Mouse (Mus musculus) neural tube, embryonic 12.5 days (tissue): ENCODE results near the gene Dnajc9. TPM values are rescaled to one million over a fixed set of nuclear protein-coding genes. Genes with fewer than 3 reads are reported as not detected.

ENCODE experiments used
- ATAC-seq: fragments of 200-750 bp; cut with Nextera tagmentation; 2 replicates; pipeline ENCODE4 v1.8.0; 2017; ENCODE audit warnings: low read depth, mild to moderate bottlenecking, moderate TSS enrichment, moderate library complexity; ENCODE audit not compliant: low FRiP score
- H3K27ac ChIP-seq: fragments of 300-500 bp; sonication (generic); 2 replicates; pipeline ENCODE4 v1.5.1; 2016
- H3K27me3 ChIP-seq: fragments of 300-500 bp; sonication (generic); replicated peaks from 2 replicates; pipeline ENCODE4 v1.6.1; 2016; ENCODE audit warnings: mild to moderate bottlenecking
- H3K36me3 ChIP-seq: fragments of 300-500 bp; sonication (generic); 2 replicates; pipeline ENCODE4 v1.6.1; 2016; ENCODE audit warnings: mild to moderate bottlenecking
- H3K4me1 ChIP-seq: fragments of 300-500 bp; sonication (generic); 2 replicates; pipeline ENCODE4 v1.6.1; 2016
- H3K4me2 ChIP-seq: fragments of 300-500 bp; sonication (generic); replicated peaks from 2 replicates; pipeline ENCODE4 v1.6.1; 2016; ENCODE audit warnings: mild to moderate bottlenecking
- H3K4me3 ChIP-seq: fragments of 300-500 bp; sonication (generic); 2 replicates; pipeline ENCODE4 v1.5.1; 2016
- H3K9ac ChIP-seq: fragments of 300-500 bp; sonication (generic); 2 replicates; pipeline ENCODE4 v1.6.1; 2016; ENCODE audit warnings: mild to moderate bottlenecking
- H3K9me3 ChIP-seq: fragments of 300-500 bp; sonication (generic); 2 replicates; pipeline ENCODE4 v1.6.1; 2016; ENCODE audit warnings: mild to moderate bottlenecking
- whole genome bisulfite sequencing: fragments of 180-500 bp; shearing (Covaris S2); methylation state at CpG from one replicate; pipeline ENCODE4 v1.1.7; 2016; 5-methylcytosine and 5-hydroxymethylcytosine counted together
- polyA plus RNA-seq: library from polyadenylated mRNA; unstranded; fragments of >200 nt; fragmentation: Nextera tagmentation; extraction: Ambion mirVana; gene quantifications from 2 replicates; pipeline ENCODE4 v1.2.1, GENCODE M21; 2016

Gene Dnajc9
- polyA plus RNA-seq: 170 and 171 TPM in 2 replicates

DNA sequence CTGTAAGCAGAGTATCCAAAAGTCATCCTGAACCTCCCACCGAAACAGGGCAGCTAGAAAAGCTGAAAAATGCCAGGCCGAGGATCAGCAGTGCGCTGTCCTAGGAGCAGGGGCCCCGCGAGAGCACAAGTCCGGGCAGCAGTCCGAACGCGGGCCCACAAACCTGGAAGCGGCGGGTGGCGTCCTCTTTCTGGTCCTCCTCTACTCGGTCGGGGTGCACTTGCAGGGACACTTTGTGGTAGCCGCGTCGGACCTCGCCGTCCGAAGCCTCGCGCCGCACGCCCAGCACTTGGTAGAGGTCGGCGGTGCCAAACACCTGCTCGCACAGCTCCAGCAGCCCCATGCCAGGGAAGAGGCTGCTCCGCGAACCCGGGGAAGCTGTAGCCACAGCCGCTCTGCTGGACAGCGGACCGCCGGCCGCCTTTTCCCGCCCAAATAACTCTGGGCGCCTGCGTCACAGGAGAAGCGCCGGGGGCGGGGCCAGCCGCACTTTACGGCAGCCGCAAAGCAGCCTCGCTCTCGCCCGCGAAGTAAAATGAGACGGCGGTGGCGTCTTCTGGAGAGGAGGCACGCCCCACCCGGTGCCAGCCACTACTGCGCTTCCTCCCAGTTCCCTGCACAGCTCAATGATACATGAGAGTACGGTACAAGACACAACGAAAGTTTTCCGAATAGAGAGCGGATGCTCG is at the start of gene Dnajc9:
Dnajc9 (minus strand) TSS at position 470 of the 689 bp plus-strand sequence.
- ATAC-seq: peak; percentile 65
- Histone ChIP-seq H3K4me1 (peaks cover 33% of the 10 kb centered on the region), H3K4me3 (peak within 1 kb of the TSS; percentile 78), H3K4me2 (peak within 1 kb of the TSS; percentile 90), H3K9me3 (no peaks in the 10 kb centered on the region), H3K27me3 (no peaks in the 10 kb centered on the region), H3K36me3 (peaks cover 41% of the 10 kb centered on the region), H3K9ac (peak within 1 kb of the TSS; percentile 79), H3K27ac (0 out of 2 replicates have a peak within 1 kb of the TSS, but pooled peaks have one; percentile 42)
- WGBS: under 1% methylated on average over 59 of the region's 59 CpGs

DNA sequence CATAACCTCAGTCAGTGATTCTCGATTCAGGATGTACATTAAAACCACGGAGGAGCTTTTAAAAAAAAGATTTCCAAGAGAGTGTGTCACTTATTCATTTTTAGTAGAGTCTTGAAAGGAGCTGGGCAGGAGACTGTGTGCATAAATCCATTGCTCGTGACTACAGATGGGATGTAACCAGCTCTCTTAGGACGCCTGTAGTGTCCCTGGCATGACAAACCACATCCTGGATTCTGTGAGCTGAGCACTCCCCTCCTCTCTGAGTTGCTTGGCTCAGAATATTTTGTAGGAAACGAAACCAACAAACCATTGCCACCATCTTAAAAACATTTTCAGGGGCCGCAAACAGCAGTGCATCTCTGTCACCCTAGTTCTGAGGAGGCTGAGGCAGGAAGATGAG is 48.3 kb upstream of the Dnajc9 start:
- no peak for ATAC-seq
- H3K4me1 ChIP-seq: no peaks in the 10 kb centered on the region
- 76% methylated on average over 6 of the region's 6 CpGs for WGBS
- H3K4me3 ChIP-seq: no peak overlapping the region
- H3K4me2 ChIP-seq: no peak overlapping the region
- H3K27me3 ChIP-seq: no peaks in the 10 kb centered on the region
- H3K9me3 ChIP-seq: no peaks in the 10 kb centered on the region
- H3K36me3 ChIP-seq: no peaks in the 10 kb centered on the region
- H3K27ac ChIP-seq: no peak overlapping the region
- no peak overlapping the region for H3K9ac ChIP-seq

DNA sequence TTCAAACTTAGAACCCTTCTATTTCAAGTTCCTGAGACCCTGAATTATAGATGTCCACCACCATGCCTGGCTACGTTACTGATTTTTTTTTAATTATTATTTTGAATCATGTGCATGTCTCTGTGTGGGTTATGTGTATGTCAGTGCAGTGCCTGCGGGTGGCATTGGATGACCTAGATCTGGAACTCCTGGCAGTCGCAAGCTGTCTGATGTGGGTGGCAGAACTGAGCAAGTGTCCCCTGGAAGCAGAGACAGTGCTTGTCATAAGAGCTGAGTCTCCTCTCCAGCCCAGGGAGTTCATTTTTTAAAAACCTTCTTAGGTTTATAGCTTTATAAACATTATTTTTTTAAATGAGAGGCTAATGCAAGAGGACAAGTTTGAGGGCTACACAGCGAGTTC is 43.7 kb upstream of the Dnajc9 start:
- Histone ChIP-seq H3K36me3 (no peaks in the 10 kb centered on the region), H3K27ac (no peak overlapping the region), H3K4me2 (no peak overlapping the region), H3K4me3 (no peak overlapping the region), H3K9ac (no peak overlapping the region), H3K4me1 (no peaks in the 10 kb centered on the region), H3K27me3 (no peaks in the 10 kb centered on the region), H3K9me3 (no peaks in the 10 kb centered on the region)
- WGBS: 92% methylated on average over 4 of the region's 4 CpGs
- no peak for ATAC-seq

DNA sequence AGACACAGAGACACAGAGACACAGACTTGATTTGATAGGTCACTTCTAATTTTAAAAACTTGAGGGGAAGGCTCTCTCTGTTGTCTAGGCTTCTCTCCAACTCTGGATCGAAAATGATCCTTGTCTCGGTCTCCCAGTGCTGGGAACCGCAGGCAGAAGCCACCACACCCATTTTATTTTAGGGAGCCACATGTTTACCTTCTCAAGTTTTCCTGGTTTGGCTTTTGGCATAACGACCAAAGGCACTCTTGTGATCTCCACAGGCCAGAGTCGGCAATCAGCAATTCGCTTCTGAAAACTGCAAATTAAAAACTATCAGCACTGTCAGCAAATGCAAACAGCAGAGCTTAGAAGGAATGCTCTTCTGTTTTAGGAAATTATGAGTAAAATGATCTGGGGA is 43.0 kb upstream of the Dnajc9 start:
- no peaks in the 10 kb centered on the region for H3K4me1 ChIP-seq
- H3K4me2 ChIP-seq: no peak overlapping the region
- no peaks in the 10 kb centered on the region for H3K9me3 ChIP-seq
- no peaks in the 10 kb centered on the region for H3K27me3 ChIP-seq
- H3K4me3 ChIP-seq: no peak overlapping the region
- ATAC-seq: no peak
- no peak overlapping the region for H3K27ac ChIP-seq
- H3K9ac ChIP-seq: no peak overlapping the region
- 86% methylated on average over 6 of the region's 6 CpGs for WGBS
- H3K36me3 ChIP-seq: no peaks in the 10 kb centered on the region

DNA sequence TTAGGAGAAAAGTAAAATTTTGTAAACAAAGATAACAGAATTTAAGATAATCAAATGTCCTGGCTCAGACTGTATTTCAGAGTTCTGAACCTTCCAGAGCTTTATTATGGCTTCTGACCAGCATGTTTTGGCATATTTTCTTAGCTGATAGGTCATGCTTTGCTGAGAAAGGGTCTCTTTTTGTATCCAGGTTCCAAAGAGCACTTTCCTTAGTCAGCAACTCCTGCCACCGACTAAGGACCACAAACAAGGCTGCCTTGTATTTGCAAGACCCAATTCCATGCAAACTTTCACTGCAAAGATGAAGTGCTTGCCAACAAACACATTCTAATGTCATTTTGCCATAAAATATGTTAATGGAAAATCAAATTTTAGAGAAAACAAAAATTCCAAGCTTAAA is 41.1 kb upstream of the Dnajc9 start:
- 63% methylated on average over 1 of the region's 1 CpGs for WGBS
- no peak for ATAC-seq
- Histone ChIP-seq H3K4me2 (no peak overlapping the region), H3K9me3 (no peaks in the 10 kb centered on the region), H3K4me1 (no peaks in the 10 kb centered on the region), H3K27me3 (no peaks in the 10 kb centered on the region), H3K4me3 (no peak overlapping the region), H3K36me3 (no peaks in the 10 kb centered on the region), H3K9ac (no peak overlapping the region), H3K27ac (no peak overlapping the region)

DNA sequence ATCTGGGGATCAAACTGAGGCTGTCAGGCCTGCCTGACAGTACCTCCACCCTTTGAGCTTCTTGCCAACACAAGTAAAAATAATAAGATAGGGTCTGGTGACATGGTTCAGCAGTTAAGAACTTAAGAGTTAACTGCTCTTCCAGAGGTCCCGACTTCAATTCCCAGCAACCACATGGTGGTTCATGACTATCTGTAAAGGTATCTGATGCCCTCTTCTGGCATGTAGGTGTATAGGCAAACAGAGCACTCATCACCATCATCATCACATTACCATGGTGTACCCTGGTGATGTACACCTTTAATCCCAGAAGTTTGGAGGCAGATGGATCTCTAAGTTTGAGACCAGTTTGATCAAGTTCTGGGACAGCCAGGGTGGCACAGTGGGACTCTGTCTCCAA is 39.9 kb upstream of the Dnajc9 start:
- Histone ChIP-seq H3K4me3 (no peak overlapping the region), H3K4me2 (no peak overlapping the region), H3K27ac (no peak overlapping the region), H3K36me3 (no peaks in the 10 kb centered on the region), H3K27me3 (no peaks in the 10 kb centered on the region), H3K9ac (no peak overlapping the region), H3K4me1 (no peaks in the 10 kb centered on the region), H3K9me3 (no peaks in the 10 kb centered on the region)
- WGBS: 38% methylated on average over 1 of the region's 1 CpGs
- no peak for ATAC-seq

DNA sequence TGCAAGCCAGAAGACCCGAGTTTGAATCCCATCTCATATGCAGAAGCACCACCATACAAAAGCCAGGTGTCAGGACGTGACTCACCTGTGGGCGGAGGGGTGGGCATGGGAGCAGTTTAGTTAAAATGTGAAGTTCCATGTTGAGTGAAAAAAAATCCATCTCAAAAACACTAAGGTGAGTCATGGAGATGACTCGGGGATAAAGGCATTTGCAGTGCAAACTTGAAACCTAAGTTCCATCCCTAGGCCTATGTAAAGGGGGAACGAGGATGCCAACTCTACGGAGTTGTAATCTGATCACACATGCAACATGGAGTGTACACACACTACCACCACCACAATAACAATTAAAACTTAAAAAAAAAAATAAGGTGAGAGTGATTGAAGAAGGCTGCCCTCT is 34.3 kb upstream of the Dnajc9 start:
- 87% methylated on average over 6 of the region's 6 CpGs for WGBS
- H3K36me3 ChIP-seq: no peaks in the 10 kb centered on the region
- no peak overlapping the region for H3K27ac ChIP-seq
- H3K4me3 ChIP-seq: no peak overlapping the region
- no peaks in the 10 kb centered on the region for H3K9me3 ChIP-seq
- H3K4me1 ChIP-seq: no peaks in the 10 kb centered on the region
- H3K4me2 ChIP-seq: no peak overlapping the region
- ATAC-seq: no peak
- no peaks in the 10 kb centered on the region for H3K27me3 ChIP-seq
- H3K9ac ChIP-seq: no peak overlapping the region

DNA sequence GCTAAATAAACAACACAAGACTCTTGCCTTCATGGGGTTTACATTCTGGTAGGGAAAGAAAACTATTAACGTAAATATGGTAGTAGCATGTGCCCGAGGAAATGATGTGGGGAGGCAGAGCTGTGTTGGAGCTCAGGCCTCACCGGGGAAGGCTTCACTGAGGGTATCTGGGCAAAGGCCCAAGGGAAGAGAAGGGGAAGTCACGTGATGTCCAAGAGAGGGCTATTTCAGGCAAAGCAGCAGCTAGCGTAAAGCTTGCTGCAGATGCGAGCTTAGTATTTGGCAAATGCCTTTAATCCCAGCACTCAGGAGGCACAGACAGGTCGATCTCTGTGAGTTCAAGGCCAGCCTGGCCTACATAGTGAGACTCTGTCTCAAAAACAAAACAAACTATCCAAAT is 33.5 kb upstream of the Dnajc9 start:
- Histone ChIP-seq H3K36me3 (no peaks in the 10 kb centered on the region), H3K27me3 (no peaks in the 10 kb centered on the region), H3K4me2 (no peak overlapping the region), H3K4me3 (no peak overlapping the region), H3K27ac (no peak overlapping the region), H3K9me3 (no peaks in the 10 kb centered on the region), H3K4me1 (no peaks in the 10 kb centered on the region), H3K9ac (no peak overlapping the region)
- ATAC-seq: no peak
- WGBS: 79% methylated on average over 7 of the region's 7 CpGs

DNA sequence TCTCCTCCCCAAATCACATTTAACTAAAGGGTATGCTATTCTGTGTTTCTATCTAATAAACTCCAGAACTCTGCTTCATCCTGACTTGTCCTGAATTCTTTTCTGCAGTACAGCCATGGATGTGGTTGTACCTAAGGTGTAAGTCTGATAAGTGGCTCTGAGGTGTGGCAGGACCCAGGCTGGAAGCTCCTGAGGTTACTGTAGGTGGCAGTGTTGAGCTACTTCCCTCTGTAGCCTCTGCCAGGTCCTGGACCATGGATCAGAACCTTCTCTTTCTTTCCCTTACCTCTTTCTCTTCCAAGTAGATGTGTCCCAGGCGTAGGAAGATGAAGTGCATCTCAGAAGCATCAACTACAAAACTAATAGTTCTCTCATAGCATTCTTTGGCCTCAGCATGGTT is 11.4 kb upstream of the Dnajc9 start:
- Histone ChIP-seq H3K9ac (no peak overlapping the region), H3K4me2 (no peak overlapping the region), H3K36me3 (no peaks in the 10 kb centered on the region), H3K27me3 (no peaks in the 10 kb centered on the region), H3K4me1 (no peaks in the 10 kb centered on the region), H3K4me3 (no peak overlapping the region), H3K9me3 (no peaks in the 10 kb centered on the region), H3K27ac (no peak overlapping the region)
- WGBS: 55% methylated on average over 1 of the region's 1 CpGs
- ATAC-seq: no peak

DNA sequence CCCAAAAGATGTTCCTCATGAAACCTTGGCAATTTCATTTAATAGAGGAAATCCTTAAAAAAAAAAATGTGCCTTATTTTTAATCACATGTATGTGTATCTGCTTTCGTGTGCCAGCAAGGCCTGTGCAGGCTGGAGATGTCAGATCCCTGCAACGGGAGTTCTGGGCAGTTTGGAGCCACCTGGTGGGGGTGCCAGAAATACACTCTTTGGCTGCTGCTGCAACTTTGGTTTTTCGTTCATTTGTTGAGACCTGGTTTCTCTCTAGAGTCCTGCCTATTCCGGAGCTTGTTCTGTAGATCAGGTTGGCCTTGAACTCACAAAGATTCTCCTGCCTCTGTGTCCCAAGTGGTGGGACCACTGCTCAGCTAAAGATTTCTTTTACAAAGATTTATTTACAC is 10.2 kb upstream of the Dnajc9 start:
- Histone ChIP-seq H3K9me3 (no peaks in the 10 kb centered on the region), H3K27ac (no peak overlapping the region), H3K27me3 (no peaks in the 10 kb centered on the region), H3K36me3 (no peaks in the 10 kb centered on the region), H3K4me3 (no peak overlapping the region), H3K9ac (no peak overlapping the region), H3K4me1 (peaks cover 4% of the 10 kb centered on the region; the same call in 1 of the 2 replicates), H3K4me2 (no peak overlapping the region)
- 51% methylated on average over 4 of the region's 4 CpGs for WGBS
- no peak for ATAC-seq

DNA sequence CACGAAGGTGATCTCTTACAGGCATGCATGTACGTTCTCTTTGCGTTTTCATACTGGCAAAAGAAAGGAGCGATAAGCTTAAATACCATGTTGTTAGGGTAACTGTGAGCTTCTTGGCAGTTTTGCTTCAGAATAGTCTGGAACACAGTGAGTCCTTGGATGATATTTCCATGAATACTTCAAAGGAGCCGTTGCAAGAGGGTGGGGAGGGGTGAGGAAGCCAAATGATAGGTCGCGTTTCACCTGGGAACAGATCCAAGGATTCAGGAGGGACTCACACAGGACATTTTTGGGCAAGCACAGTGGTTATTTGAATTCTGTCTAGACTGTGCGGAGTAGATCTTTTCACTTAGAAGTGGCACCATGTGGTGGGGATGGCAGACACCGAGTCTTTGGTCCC is 8.5 kb upstream of the Dnajc9 start:
- Histone ChIP-seq H3K36me3 (no peaks in the 10 kb centered on the region), H3K4me1 (peaks cover 4% of the 10 kb centered on the region; the same call in 1 of the 2 replicates), H3K9ac (no peak overlapping the region), H3K4me2 (no peak overlapping the region), H3K27me3 (no peaks in the 10 kb centered on the region), H3K9me3 (no peaks in the 10 kb centered on the region), H3K27ac (no peak overlapping the region), H3K4me3 (no peak overlapping the region)
- 87% methylated on average over 9 of the region's 9 CpGs for WGBS
- ATAC-seq: no peak

DNA sequence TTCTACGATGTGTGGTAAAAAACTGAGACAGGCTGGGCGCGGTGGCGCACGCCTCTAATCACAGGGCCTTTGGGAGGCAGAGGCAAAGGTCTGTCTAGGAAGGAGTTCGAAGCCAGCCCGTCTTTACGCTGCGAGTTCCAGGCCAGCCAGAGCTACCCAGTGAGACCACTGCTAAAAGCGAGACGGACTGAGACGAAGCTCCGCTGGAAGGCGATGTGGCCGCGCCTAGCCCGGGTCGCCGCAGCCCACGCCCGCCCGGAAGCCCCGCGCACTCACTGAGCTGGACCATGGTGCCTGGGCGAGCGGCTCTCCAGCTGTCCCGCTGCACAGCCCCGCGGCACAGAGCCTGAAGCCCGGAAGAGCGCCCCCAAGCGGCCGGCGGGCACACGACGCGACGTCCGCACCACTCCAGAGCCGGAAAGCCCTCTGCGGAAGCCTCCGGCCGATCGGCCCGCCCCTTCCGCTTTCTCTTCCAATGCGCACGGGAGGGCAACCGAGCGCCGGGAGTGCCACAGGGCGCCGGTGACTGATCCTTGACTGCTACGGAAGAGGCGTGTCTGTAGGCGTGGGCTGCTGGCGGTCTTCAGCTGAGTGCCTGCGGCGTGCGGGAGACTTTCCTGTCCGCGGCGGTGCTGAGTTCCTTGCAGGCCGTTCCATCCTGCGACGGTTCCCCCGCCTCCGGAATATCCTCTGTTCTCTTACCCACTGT is 4.6 kb upstream of the Dnajc9 start, which contains the start of gene Mrps16:
Mrps16 (minus strand) TSS at position 430 of the 709 bp plus-strand sequence.
- H3K4me2 ChIP-seq: peak within 1 kb of the TSS; percentile 60
- peaks cover 11% of the 10 kb centered on the region; the same call in 1 of the 2 replicates for H3K4me1 ChIP-seq
- peak within 1 kb of the TSS; percentile 34; the same call in 1 of the 2 replicates for H3K27ac ChIP-seq
- no peaks in the 10 kb centered on the region for H3K9me3 ChIP-seq
- under 1% methylated on average over 68 of the region's 68 CpGs for WGBS
- H3K9ac ChIP-seq: peak within 1 kb of the TSS; percentile 83
- H3K27me3 ChIP-seq: no peaks in the 10 kb centered on the region
- H3K4me3 ChIP-seq: peak within 1 kb of the TSS; percentile 84
- peaks cover 8% of the 10 kb centered on the region for H3K36me3 ChIP-seq
- peak; percentile 95 for ATAC-seq
